Mouse (Mus musculus) lung, adult 18-20 months (tissue): ENCODE results near the gene Gm10638.
A peak's percentile ranks its signal among the peaks of the same experiment; 100 is the strongest.

Experiments
- DNase-seq, 2 experiments: peaks; one replicate each; pipeline ENCODE4 v3.0.0; 2022; ENCODE audit warnings: mixed read lengths in 2 of 2

Gene Gm10638

GRCm38 (mm10) chr8:86745221-86745934 is at the start of gene Gm10638, which contains the start of gene Siah1a:
Gene Gm10638 (plus strand): TSS chr8:86745699.
Gene Siah1a (minus strand): TSS chr8:86745934.
- DNase-seq: peak; percentile 71 to 72

- no peak for DNase-seq
These were observed 49.8 kb upstream of the Gm10638 start for GRCm38 (mm10) chr8:86695703-86696102.

GRCm38 (mm10) chr8:86698811-86699421 is 46.6 kb upstream of the Gm10638 start:
- DNase-seq: no peak

GRCm38 (mm10) chr8:86699471-86699870 is 46.0 kb upstream of the Gm10638 start:
- no peak for DNase-seq

GRCm38 (mm10) chr8:86702453-86702852 is 43.0 kb upstream of the Gm10638 start:
- DNase-seq: no peak

- no peak for DNase-seq
These were observed 40.2 kb upstream of the Gm10638 start for GRCm38 (mm10) chr8:86705317-86705716.

- no peak for DNase-seq
These were observed 38.7 kb upstream of the Gm10638 start for GRCm38 (mm10) chr8:86706756-86707155.

- DNase-seq: peak in 1 of 2 experiments; percentile 14
These were observed 37.6 kb upstream of the Gm10638 start for GRCm38 (mm10) chr8:86707873-86708272.

GRCm38 (mm10) chr8:86712594-86712993 is 32.9 kb upstream of the Gm10638 start:
- DNase-seq: no peak

- no peak for DNase-seq
These were observed 31.9 kb upstream of the Gm10638 start for GRCm38 (mm10) chr8:86713407-86714188.

- DNase-seq: no peak
These were observed 27.0 kb upstream of the Gm10638 start for GRCm38 (mm10) chr8:86718332-86718994.

- no peak for DNase-seq
These were observed 26.1 kb upstream of the Gm10638 start for GRCm38 (mm10) chr8:86719368-86719767.

GRCm38 (mm10) chr8:86720756-86721459 is 24.6 kb upstream of the Gm10638 start:
- no peak for DNase-seq

GRCm38 (mm10) chr8:86721490-86721889 is 24.0 kb upstream of the Gm10638 start:
- no peak for DNase-seq

- no peak for DNase-seq
These were observed 18.5 kb upstream of the Gm10638 start for GRCm38 (mm10) chr8:86726959-86727358.

GRCm38 (mm10) chr8:86728224-86728950 is 17.1 kb upstream of the Gm10638 start:
- peak; percentile 30 to 59 for DNase-seq

GRCm38 (mm10) chr8:86730303-86730702 is 15.2 kb upstream of the Gm10638 start:
- DNase-seq: no peak

GRCm38 (mm10) chr8:86730860-86731259 is 14.6 kb upstream of the Gm10638 start:
- no peak for DNase-seq

GRCm38 (mm10) chr8:86734171-86734570 is 11.3 kb upstream of the Gm10638 start:
- DNase-seq: no peak

- DNase-seq: no peak
These were observed 10.5 kb upstream of the Gm10638 start for GRCm38 (mm10) chr8:86734954-86735353.

- no peak for DNase-seq
These were observed 9.9 kb upstream of the Gm10638 start for GRCm38 (mm10) chr8:86735446-86736111.
